Mouse (Mus musculus) olfactory bulb, adult 2 months (tissue): ENCODE measurements around the gene St6galnac4.

Experiments used
- CTCF ChIP-seq: fragments of 200-500 bp; IDR thresholded peaks from 2 replicates; pipeline ENCODE4 v1.5.1; 2012; ENCODE audit warnings: low read depth, mild to moderate bottlenecking, low read length, moderate library complexity; ENCODE audit not compliant: insufficient read depth
- POLR2A ChIP-seq: fragments of 200-500 bp; IDR thresholded peaks from 2 replicates; pipeline ENCODE4 v1.6.1; 2012; ENCODE audit warnings: mild to moderate bottlenecking, low read depth, low read length, moderate library complexity; ENCODE audit not compliant: insufficient read depth

DNA sequence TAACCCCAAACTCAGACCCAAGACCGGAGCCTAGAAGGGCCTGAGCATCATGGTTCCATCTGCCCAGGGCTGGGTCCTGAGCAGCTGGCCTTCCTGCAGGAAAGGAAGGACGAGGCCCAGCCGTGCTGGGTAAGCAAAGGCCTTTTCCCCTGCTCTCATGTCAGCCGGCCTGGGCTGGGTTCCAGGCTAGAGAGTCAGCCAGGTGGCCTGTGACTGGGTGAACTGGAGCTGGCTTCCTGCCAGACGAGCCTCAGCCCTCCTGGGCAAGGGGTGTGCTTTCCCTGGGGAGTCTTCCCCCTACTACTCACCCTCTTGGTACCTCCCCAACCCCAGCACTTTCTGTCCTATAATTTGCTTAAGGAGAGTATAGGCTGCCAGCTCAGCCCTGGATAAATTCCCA lies 18.7 kb upstream of the St6galnac4 start:
- TF ChIP-seq CTCF, result no peak
- TF ChIP-seq POLR2A, result no peak
